Mouse (Mus musculus): Measurements from ENCODE around the gene Pde6h. TPM values are rescaled to one million over a fixed set of nuclear protein-coding genes. Genes with fewer than 3 reads are reported as not detected.

Pde6h gene
- total RNA-seq, 2 experiments from 2014 or later = 1.6 to 3.0 TPM

DNA sequence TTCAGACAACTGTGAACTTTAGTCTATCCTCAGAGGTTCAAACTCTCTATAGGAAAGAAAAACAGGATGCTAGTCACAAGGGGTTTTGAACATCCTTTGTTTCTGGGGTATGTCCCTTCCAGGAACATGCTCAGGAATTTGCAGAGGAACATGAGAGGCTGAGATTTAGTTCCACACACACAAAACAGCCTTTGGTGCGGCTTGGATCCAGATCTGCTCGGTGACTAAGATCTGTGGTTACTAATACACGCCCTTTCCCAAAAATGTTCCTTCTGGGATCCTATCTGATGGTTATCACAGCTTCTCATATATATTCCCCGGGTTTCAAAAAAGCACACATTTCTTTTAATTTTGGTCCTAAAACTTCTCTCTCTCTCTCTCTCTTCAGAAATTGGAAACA is 25.8 kb upstream of the Pde6h start:
- DNase-seq (ENCODE audit: extremely low spot score in 1 of 2, low spot score in 2 of 2) = no peak
- H3K27ac ChIP-seq = no peak overlapping the region
- no peak for TF ChIP-seq CTCF (IDR thresholded peaks at IDR 0.05)
- intact Hi-C loops (cut with DNase I) = no loop called here
- H3K4me3 ChIP-seq = no peak overlapping the region

- no peak for DNase-seq (ENCODE audit: extremely low spot score in 1 of 2, low spot score in 2 of 2)
- Histone ChIP-seq H3K27ac (no peak overlapping the region), H3K4me3 (no peak overlapping the region)
- intact Hi-C loops (cut with DNase I) = no loop called here
- TF ChIP-seq CTCF (IDR thresholded peaks at IDR 0.05) = no peak
Measured at GRCm38 (mm10) chr6:136898222-136898621, 25.4 kb upstream of the Pde6h start.

- DNase-seq (ENCODE audit: extremely low spot score in 1 of 2, low spot score in 2 of 2) = no peak
- Histone ChIP-seq H3K27ac (no peak overlapping the region), H3K4me3 (no peak overlapping the region)
- intact Hi-C loops (cut with DNase I) = no loop called here
- TF ChIP-seq CTCF (IDR thresholded peaks at IDR 0.05) = no peak
Measured at GRCm38 (mm10) chr6:136898954-136899353, 24.7 kb upstream of the Pde6h start.

DNA sequence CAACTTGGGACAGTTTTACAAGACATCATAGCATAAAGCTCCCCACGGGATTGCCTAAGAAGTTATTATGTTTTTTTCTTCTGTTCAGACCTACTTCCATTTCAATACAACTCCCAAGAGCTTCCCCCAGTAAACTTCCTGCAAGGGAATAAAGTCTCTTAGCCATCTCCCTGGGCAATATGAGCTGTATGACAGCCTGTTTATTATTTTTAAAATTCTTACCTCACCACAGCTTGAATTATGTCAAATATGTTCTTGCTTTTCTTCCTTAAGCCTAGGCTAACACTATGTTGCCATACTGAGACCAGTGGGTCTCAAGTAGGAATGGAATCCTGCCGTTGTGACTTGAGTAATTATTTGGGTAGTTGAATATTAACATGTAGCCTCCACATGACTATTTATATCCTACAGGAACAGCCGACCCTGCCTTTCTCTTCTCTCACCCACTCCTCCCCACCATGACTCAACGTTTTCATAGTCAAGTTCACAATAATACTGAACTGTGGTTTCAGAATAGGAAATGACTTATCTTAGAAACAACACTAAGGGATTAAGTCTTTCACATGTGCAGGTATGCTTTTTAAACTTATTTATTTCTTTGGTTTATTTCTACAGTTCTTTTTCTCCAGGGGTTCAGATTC is 23.1 kb upstream of the Pde6h start:
- no peak overlapping the region for H3K4me3 ChIP-seq
- intact Hi-C loops (cut with DNase I) = no loop called here
- DNase-seq (ENCODE audit: extremely low spot score in 1 of 2, low spot score in 2 of 2) = no peak
- TF ChIP-seq CTCF (IDR thresholded peaks at IDR 0.05) = no peak
- no peak overlapping the region for H3K27ac ChIP-seq

DNA sequence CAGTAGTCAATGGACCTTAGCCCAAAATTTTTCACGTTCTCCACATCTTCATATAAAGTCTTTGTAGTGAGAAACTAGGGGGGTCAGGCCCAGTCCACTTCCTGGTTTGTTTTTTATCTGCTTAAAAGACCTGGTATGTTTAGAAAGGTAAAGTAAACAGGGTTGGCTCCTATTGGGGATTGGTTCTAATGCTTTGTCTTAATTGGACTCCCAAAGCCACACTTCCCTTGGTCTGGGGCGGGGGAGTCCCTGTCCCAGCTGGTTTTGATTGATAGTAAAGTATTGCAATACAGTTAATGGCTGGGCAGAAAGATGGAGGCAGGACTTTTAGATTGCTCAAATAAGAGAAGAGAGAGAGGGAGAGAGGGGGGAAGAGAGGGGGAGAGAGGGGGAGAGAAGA is 22.6 kb upstream of the Pde6h start:
- Histone ChIP-seq H3K27ac (no peak overlapping the region), H3K4me3 (no peak overlapping the region)
- intact Hi-C loops (cut with DNase I) = no loop called here
- no peak for DNase-seq (ENCODE audit: extremely low spot score in 1 of 2, low spot score in 2 of 2)
- TF ChIP-seq CTCF (IDR thresholded peaks at IDR 0.05) = no peak

GRCm38 (mm10) chr6:136902527-136902926 is 21.1 kb upstream of the Pde6h start:
- DNase-seq (ENCODE audit: extremely low spot score in 1 of 2, low spot score in 2 of 2) = no peak
- TF ChIP-seq CTCF (IDR thresholded peaks at IDR 0.05) = no peak
- intact Hi-C loops (cut with DNase I) = no loop called here
- Histone ChIP-seq H3K27ac (no peak overlapping the region), H3K4me3 (no peak overlapping the region)

GRCm38 (mm10) chr6:136903885-136904470 is 19.7 kb upstream of the Pde6h start:
- Histone ChIP-seq H3K4me3 (no peak overlapping the region), H3K27ac (no peak overlapping the region)
- DNase-seq (ENCODE audit: extremely low spot score in 1 of 2, low spot score in 2 of 2) = no peak
- no peak for TF ChIP-seq CTCF (IDR thresholded peaks at IDR 0.05)
- intact Hi-C loops (cut with DNase I) = no loop called here

GRCm38 (mm10) chr6:136906283-136906936 is 17.2 kb upstream of the Pde6h start:
- intact Hi-C loops (cut with DNase I) = no loop called here
- TF ChIP-seq CTCF (IDR thresholded peaks at IDR 0.05) = no peak
- Histone ChIP-seq H3K27ac (no peak overlapping the region), H3K4me3 (no peak overlapping the region)
- DNase-seq (ENCODE audit: extremely low spot score in 1 of 2, low spot score in 2 of 2) = no peak

DNA sequence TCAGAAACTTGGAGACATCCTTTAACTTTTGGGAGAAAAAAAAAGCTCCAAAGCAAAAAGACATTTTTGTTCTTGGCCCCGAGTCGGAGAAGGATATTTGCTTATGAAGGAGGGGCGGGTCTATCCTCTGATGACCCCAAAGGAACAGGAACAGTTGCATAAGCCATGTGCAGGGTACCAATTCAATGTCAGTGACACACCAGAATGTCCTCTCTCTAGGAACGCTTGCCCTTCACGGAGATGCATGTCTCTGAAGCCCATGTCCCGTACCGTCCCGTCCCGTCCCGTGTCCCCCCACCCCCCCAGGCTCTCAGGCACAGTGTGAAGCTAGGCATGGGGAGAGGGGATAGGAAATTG is 16.7 kb upstream of the Pde6h start:
- intact Hi-C loops (cut with DNase I) = no loop called here
- H3K27ac ChIP-seq = no peak overlapping the region
- H3K4me3 ChIP-seq = no peak overlapping the region
- no peak for DNase-seq (ENCODE audit: extremely low spot score in 1 of 2, low spot score in 2 of 2)
- no peak for TF ChIP-seq CTCF (IDR thresholded peaks at IDR 0.05)

- no peak for DNase-seq (ENCODE audit: extremely low spot score in 1 of 2, low spot score in 2 of 2)
- H3K4me3 ChIP-seq = no peak overlapping the region
- no peak overlapping the region for H3K27ac ChIP-seq
- no peak for TF ChIP-seq CTCF (IDR thresholded peaks at IDR 0.05)
- intact Hi-C loops (cut with DNase I) = loop anchor here (5.0 kb wide), 1 partner anchor 33 kb away; the partner anchor contains the start of gene Mgp
Measured at GRCm38 (mm10) chr6:136910247-136910890, 13.3 kb upstream of the Pde6h start.

DNA sequence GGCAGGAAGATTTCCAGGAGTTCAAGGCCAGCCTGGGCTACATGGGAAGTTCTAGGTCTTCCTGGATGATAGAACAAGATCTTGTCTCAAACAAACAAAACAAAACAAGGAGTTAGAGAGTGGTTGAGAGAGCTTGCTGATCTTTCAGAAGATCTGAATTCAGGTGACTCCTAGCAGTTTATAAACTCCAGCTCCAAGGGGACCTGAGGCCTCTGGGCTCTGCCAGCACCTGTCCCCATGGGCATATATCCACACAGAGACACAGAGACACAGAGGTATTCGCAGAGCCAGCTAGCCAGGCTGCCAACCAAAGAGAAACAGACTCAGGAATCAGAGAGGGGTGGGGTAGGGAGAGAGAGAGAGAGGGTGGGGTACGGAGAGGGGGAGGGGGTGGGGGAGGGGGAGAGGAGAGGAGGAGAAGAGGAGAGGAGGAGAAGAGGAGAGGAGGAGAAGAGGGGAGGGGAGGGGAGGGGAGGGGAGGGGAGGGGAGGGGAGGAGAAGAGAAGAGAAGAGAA is 10.8 kb upstream of the Pde6h start:
- no peak overlapping the region for H3K27ac ChIP-seq
- no peak for TF ChIP-seq CTCF (IDR thresholded peaks at IDR 0.05)
- H3K4me3 ChIP-seq = no peak overlapping the region
- DNase-seq (ENCODE audit: extremely low spot score in 1 of 2, low spot score in 2 of 2) = no peak
- intact Hi-C loops (cut with DNase I) = loop anchor here (5.0 kb wide), 1 partner anchor 36 kb away; the partner anchor contains the start of gene Mgp
